Mouse (Mus musculus) right cerebral cortex, postnatal 36 days (tissue): ENCODE data around the gene Slc11a1.

Experiments used
- DNase-seq, 2 experiments: peaks; one replicate each; pipeline ENCODE4 v3.0.0; 2022; ENCODE audit warnings: low spot score in 2 of 2, mixed read lengths in 1 of 2

Gene Slc11a1

DNA sequence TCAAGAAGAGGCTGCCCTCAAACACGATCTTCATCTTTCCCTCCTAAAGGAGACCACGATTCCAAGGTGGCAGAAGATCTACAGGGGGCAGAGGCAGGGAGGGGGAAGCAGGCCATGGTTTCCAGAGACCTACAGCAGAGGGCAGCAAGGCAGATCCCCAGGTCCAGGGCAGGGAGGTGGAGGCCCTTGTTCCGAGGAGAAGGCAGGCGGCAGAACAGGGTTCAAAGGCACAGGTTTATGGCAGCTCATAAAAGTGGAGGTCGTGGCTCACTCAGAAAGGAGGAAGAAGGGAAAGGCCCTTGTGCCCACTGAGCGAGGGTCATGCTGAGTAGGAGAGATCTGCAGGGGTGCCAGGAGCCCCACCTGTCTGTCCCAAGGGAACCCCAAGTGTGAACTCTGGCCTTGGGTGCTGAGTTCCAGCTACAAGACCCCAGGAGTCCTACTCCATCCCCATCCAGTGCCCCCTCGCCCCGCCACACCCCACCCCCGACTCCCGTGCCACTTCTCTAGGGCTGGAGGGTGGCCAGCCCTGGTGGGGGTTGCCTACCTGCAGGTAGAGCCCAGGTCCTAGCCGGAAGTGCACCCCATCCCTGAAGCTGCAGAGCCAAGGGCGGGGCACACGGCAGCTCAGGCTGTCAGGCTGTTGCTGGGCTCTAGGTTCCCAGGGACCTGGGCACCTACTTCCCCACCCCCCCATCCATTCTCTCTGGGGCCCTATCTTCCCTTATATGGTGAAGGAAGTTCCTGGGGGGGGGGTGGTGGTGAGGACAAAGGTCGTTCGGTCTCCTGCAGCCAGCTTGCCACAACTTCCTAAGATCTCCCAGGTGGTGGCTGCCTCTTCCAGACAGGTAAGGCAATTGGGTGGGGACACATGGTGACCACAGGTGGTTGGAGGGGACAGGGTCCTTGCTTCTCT, 33.9 kb downstream of the Slc11a1 start, which contains the start of gene Vil1:
Gene Vil1, plus strand, starts transcription at position 788 of the 916 bp plus-strand sequence.
- no peak for DNase-seq

DNA sequence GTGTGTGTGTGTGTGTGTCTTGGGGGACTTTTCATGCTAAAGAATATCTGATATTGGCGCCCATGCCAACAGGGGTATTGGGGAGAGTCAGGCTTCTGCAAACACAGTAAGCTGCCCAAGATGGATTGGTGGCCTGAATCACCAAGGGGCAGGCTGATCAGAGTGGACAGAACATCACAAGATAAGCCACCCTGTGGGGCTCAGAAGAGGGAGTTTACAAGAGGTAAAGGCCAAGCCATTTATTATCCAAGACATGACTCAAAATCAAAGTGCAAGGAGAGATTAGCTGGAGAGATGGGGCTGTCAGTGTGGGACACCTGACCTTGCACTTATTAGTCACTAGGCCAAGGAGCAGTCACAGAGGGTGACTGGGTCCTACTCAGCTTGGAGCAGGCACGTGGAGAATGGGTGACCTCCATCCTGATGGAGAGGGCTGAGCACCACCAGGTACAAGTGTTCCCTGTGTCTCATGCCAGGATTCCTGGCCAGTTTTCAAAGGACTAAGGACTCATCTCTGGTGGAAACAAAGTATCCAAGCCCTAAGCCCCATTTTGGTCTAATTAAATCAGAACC, 36.8 kb downstream of the Slc11a1 start:
- no peak for DNase-seq

DNA sequence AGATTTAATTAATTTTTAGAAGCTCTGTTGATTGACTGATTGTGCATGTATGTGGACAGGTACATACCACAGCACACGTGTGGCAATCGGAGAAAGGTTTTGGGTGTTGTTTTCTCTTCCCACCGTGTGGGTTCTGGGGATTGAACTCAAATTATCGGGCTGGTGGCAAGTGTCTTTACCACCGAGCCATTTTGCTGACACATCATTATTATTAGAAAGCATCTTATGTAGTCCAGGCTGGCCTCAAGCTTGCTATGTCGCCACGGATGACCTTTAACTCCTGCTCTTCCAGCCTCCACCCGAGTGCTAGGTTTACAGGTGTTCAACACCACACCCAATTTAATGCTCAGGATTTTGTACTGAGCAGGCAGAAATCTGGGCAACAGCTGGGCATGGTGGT, 37.7 kb downstream of the Slc11a1 start:
- DNase-seq: no peak

DNA sequence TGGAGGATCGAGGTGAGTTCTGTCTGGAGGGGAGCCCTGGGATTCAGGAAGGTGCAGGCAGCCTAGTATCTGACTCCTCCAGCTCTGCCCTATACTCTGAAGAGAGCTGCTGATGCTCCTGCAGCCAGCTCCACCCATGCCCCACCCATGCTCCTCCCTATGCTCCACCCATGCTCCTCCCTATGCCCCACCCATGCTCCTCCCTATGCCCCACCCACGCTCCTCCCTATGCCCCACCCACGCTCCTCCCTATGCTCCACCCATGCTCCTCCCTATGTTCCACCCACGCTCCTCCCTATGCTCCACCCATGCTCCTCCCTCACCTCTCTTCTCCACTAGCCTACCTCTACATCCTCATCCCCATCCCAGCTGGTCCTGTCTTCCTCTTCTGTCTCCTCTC, 40.1 kb downstream of the Slc11a1 start:
- DNase-seq: no peak

DNA sequence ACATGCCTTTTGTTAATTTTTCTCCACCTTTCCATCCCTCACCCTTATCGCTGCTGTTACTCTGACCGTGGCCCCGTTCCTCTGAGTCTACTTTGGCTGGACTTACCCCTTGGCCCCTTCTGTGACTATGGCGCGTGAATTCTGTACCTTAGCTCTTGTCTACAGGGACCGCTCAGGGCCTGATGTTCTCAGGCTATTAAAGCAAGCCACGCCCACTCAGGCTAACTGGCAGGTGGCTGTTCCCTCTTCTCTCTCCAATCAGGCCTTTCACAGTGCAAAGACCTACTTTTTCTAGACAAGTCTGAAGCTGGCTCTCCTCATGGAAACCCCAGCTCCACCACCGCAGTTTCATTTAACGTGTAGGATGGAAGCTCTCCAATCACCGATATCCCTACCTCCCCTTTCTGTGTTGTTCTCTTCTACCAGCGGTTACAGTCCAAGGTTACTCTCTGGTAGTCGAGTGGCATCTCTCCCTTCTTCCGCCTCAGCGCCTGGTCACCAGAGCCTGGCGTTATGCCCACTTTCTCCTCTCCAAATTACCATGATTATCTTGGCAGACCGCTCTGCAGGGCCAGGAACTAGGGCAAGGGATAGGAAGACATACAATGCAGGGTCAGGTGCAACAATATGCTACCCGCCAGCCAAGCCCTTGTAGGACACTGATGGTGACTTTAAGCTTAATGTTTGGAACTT, 43.9 kb downstream of the Slc11a1 start:
- DNase-seq: no peak

GRCm38 (mm10) chr1:74419440-74419794, 44.4 kb downstream of the Slc11a1 start:
- no peak for DNase-seq

DNA sequence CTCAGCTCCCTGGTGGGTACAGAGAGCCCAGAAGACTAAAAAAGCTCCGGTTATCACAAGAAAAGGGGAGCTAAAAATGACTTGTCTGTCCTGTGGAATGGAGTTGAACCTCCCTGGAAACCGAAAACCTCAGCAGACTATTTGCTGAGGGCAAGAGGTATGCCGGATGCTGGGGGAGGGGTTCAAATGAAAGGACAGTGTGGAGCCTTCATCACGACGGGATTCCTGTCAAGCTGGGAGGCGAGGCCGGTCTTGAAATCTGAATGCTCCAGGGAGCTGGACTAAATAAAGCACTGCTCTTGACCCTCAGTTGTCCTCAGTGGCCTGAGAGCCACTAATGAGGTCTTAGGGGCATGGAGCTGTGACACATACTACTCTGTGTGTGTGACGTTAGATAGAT, 48.2 kb downstream of the Slc11a1 start:
- no peak for DNase-seq

GRCm38 (mm10) chr1:74425845-74426244, 50.9 kb downstream of the Slc11a1 start:
- DNase-seq: no peak

DNA sequence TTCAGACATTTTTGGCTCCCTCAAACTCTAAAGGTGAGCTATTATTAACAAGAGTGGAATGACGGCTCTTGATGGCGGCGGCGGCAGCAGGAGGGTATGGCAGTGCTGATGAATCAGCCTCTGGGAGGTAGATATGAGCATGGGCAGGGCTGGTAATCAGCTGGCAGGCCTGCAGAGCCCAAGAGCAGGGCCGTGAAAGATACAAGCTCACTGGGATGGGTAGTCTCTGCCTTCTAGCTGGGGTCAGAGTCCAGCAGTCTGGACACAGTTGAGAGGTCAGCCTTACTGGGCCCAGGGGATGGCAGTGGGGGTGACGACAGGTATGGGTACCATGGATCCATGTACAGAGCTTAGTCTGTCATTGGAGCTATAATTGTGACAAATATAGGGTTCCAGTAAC, 58.2 kb downstream of the Slc11a1 start:
- no peak for DNase-seq

- no peak for DNase-seq
Observed at GRCm38 (mm10) chr1:74434596-74434995, 59.6 kb downstream of the Slc11a1 start.

- no peak for DNase-seq
Observed at GRCm38 (mm10) chr1:74435563-74435962, 60.6 kb downstream of the Slc11a1 start.
